In genomic region chr5:110230780-110231461, GRCm38 (mm10) we compare ENCODE assay signal across 8 mouse cellular contexts. TPM values are rescaled to one million over a fixed set of nuclear protein-coding genes. Genes with fewer than 3 reads are reported as not detected.
DNase-seq lines count a peak whose midpoint lies in the region; ATAC-seq lines count a peak whose summit lies in the region.

Gene Ankle2, plus strand, starts transcription at chr5:110231004.

- under 1% methylated on average over 77 of the region's 81 CpGs for WGBS in heart, embryonic 13.5 days
- under 1% methylated on average over 77 of the region's 81 CpGs for WGBS in liver, embryonic 12.5 days (ENCODE audit: insufficient replicate concordance)
- under 1% methylated on average over 81 of the region's 81 CpGs for WGBS in stomach, embryonic 15.5 days

- H3K4me2 ChIP-seq in heart, embryonic 13.5 days: peak within 1 kb of the TSS; percentile 83
- peak within 1 kb of the TSS; percentile 84 for H3K4me2 ChIP-seq in liver, embryonic 12.5 days
- peak within 1 kb of the TSS; percentile 61 for H3K4me2 ChIP-seq in stomach, embryonic 15.5 days

- no peaks in the 10 kb centered on the region for H3K27me3 ChIP-seq in heart, embryonic 13.5 days (replicated peaks)
- no peaks in the 10 kb centered on the region for H3K27me3 ChIP-seq in liver, embryonic 12.5 days (replicated peaks)
- no peaks in the 10 kb centered on the region for H3K27me3 ChIP-seq in stomach, embryonic 15.5 days (replicated peaks)

- peak within 1 kb of the TSS; percentile 91 for H3K4me3 ChIP-seq in heart, embryonic 13.5 days
- H3K4me3 ChIP-seq in liver, embryonic 12.5 days: peak within 1 kb of the TSS; percentile 94
- peak within 1 kb of the TSS; percentile 96 for H3K4me3 ChIP-seq in stomach, embryonic 15.5 days (replicated peaks)

- H3K9me3 ChIP-seq in heart, embryonic 13.5 days: no peaks in the 10 kb centered on the region
- no peaks in the 10 kb centered on the region for H3K9me3 ChIP-seq in liver, embryonic 12.5 days (replicated peaks)
- no peaks in the 10 kb centered on the region for H3K9me3 ChIP-seq in stomach, embryonic 15.5 days

- H3K27ac ChIP-seq in heart, embryonic 13.5 days (replicated peaks): peak within 1 kb of the TSS; percentile 93
- peak within 1 kb of the TSS; percentile 99 for H3K27ac ChIP-seq in liver, embryonic 12.5 days
- peak within 1 kb of the TSS; percentile 97 for H3K27ac ChIP-seq in stomach, embryonic 15.5 days

- DNase-seq in CD4-positive helper T cell, adult 2 months (ENCODE audit: low read depth, low spot score): peak; percentile 93
- peak; percentile 69 for DNase-seq in brain, embryonic 18.5 days (ENCODE audit: low read depth, low spot score)
- DNase-seq in kidney, postnatal 10 days: peak; percentile 95
- DNase-seq in natural killer cell, adult 2 months (ENCODE audit: low spot score in 2 of 2): peak; percentile 91 to 92

- peaks cover 22% of the 10 kb centered on the region for H3K4me1 ChIP-seq in heart, embryonic 13.5 days
- peaks cover 25% of the 10 kb centered on the region for H3K4me1 ChIP-seq in liver, embryonic 12.5 days
- H3K4me1 ChIP-seq in stomach, embryonic 15.5 days: 0 out of 2 replicates have a peak, but pooled peaks cover 13% of the 10 kb centered on the region

- H3K9ac ChIP-seq in heart, embryonic 13.5 days: peak within 1 kb of the TSS; percentile 97
- H3K9ac ChIP-seq in liver, embryonic 12.5 days: peak within 1 kb of the TSS; percentile 95
- peak within 1 kb of the TSS; percentile 98 for H3K9ac ChIP-seq in stomach, embryonic 15.5 days

- ATAC-seq in erythroid progenitor cell, adult 5-6 weeks (replicated peaks; ENCODE audit: low FRiP score, poor library complexity, severe bottlenecking): peak; percentile 93
- peak; percentile 92 for ATAC-seq in heart, embryonic 13.5 days (ENCODE audit: extremely low read depth, insufficient number of reproducible peaks, low FRiP score, low TSS enrichment)
- peak; percentile 95 for ATAC-seq in liver, embryonic 12.5 days
- ATAC-seq in stomach, embryonic 15.5 days (ENCODE audit: insufficient read depth, low FRiP score, low read depth): peak; percentile 98

- H3K36me3 ChIP-seq in heart, embryonic 13.5 days: peaks cover 40% of the 10 kb centered on the region
- H3K36me3 ChIP-seq in liver, embryonic 12.5 days: peaks cover 36% of the 10 kb centered on the region
- no peaks in the 10 kb centered on the region for H3K36me3 ChIP-seq in stomach, embryonic 15.5 days

RNA-seq across cellular contexts. Expression of gene Ankle2, which starts in this region (rescaled TPM):
- 26.3 and 31.4 TPM in 2 replicates for total RNA-seq in erythroid progenitor cell, adult 5-6 weeks (2015; ENCODE audit: low replicate concordance)
- 35.5 and 45.2 TPM in 2 replicates for total RNA-seq in erythroid progenitor cell, adult 5-6 weeks (2017; ENCODE audit: low replicate concordance)
- polyA plus RNA-seq in heart, embryonic 13.5 days (2015; fragmentation: Nextera tagmentation; extraction: Ambion mirVana): 16.1 and 16.3 TPM in 2 replicates
- polyA plus RNA-seq in liver, embryonic 12.5 days (2016; fragmentation: Nextera tagmentation; extraction: Ambion mirVana): 20.8 and 21.6 TPM in 2 replicates
- 23.8 and 24.8 TPM in 2 replicates for polyA plus RNA-seq in stomach, embryonic 15.5 days (2015; fragmentation: Nextera tagmentation; extraction: Ambion mirVana)

Comparison
In these comparisons a context has a peak if more than half of its experiments do, and no peak if none do; other contexts are left out.
1. Peak in every context shown above with its lines: DNase-seq, ATAC-seq, H3K4me3 ChIP-seq and H3K27ac ChIP-seq.